In the genomic region with DNA sequence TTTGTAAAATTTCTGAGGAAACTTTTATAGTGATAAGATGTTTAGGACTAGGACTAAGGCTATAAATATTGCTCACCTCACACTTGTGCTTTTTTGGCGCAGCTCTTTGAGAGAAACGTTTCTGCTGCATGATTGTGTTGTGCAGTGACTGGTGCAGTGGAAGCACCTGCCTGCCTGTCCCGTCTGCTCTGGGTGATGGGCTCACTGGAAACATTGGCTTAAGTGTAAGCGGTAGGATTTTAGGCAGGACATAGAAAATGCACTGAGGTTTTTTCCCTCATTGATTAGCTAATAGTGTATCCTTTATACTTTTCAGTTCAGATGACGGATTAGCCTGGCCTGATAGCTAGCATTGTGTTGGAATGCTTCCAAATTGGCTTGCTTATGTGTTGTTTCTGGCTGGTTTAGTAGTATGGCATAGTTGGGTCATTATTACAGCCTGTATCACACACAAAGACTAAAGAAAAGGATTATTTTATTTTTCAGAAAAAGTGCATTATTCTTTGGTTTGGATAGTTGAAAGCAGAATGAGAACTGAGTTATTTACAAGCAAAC, we compare ENCODE assay signal across 24 mouse cellular contexts. TPM values are rescaled to one million over a fixed set of nuclear protein-coding genes. Genes with fewer than 3 reads are reported as not detected.
DNase-seq lines count a peak whose midpoint lies in the region; ATAC-seq and TF ChIP-seq lines count a peak whose summit lies in the region.
"Had no signal": no experiment of that assay in that cellular context is flagged by ENCODE, and none has a peak within 500 bp of the region (broad histone marks: within the 10 kb centered on the region; RNA-seq: fewer than 3 reads in every experiment).

No protein-coding gene starts in this region.

- no peak for TF ChIP-seq CTCF in layer of hippocampus, adult 2 months (conservative IDR thresholded peaks at IDR 0.05)

- H3K27ac ChIP-seq in forebrain, embryonic 14.5 days (ENCODE audit: low read depth, low read length) = no peak overlapping the region
- H3K27ac ChIP-seq in forebrain, embryonic 10.5 days = no peak overlapping the region
- H3K27ac ChIP-seq in layer of hippocampus, adult 2 months = peak overlapping the region; percentile 29
- H3K27ac ChIP-seq: gastrocnemius, adult 2 months; heart, embryonic 10.5 days; hindbrain, embryonic 12.5 days; hindbrain, postnatal 0 days; intestine, embryonic 15.5 days; kidney, postnatal 0 days; limb, embryonic 13.5 days; liver, embryonic 12.5 days had no signal

- no peak overlapping the region for H3K4me3 ChIP-seq in forebrain, embryonic 14.5 days (ENCODE audit: low read depth, low read length)
- no peak overlapping the region for H3K4me3 ChIP-seq in forebrain, embryonic 10.5 days
- no peak overlapping the region for H3K4me3 ChIP-seq in layer of hippocampus, adult 2 months
- H3K4me3 ChIP-seq: gastrocnemius, adult 2 months; heart, embryonic 10.5 days; hindbrain, embryonic 12.5 days; intestine, embryonic 15.5 days; limb, embryonic 13.5 days; liver, embryonic 12.5 days had no signal

- H3K36me3 ChIP-seq in forebrain, embryonic 14.5 days (ENCODE audit: control insufficient read depth, insufficient read depth, low read length) = peaks cover 68% of the 10 kb centered on the region
- peaks cover 82% of the 10 kb centered on the region for H3K36me3 ChIP-seq in forebrain, embryonic 10.5 days (replicated peaks)

- ATAC-seq in forebrain, embryonic 14.5 days = peak; percentile 50
- ATAC-seq: hindbrain, postnatal 0 days; intestine, embryonic 15.5 days; liver, embryonic 12.5 days had no signal

- H3K9ac ChIP-seq in forebrain, embryonic 14.5 days (ENCODE audit: low read length) = no peak overlapping the region
- H3K9ac ChIP-seq: hindbrain, embryonic 12.5 days; intestine, embryonic 15.5 days; limb, embryonic 13.5 days; liver, embryonic 12.5 days had no signal

- H3K4me1 ChIP-seq in forebrain, embryonic 14.5 days (ENCODE audit: control insufficient read depth, insufficient read depth, low read length) = peaks cover 4% of the 10 kb centered on the region; the same call in 1 of the 2 replicates
- no peaks in the 10 kb centered on the region for H3K4me1 ChIP-seq in forebrain, embryonic 10.5 days
- H3K4me1 ChIP-seq: heart, embryonic 10.5 days; hindbrain, embryonic 12.5 days; intestine, embryonic 15.5 days; limb, embryonic 13.5 days; liver, embryonic 12.5 days had no signal

- no peaks in the 10 kb centered on the region for H3K9me3 ChIP-seq in forebrain, embryonic 14.5 days (replicated peaks; ENCODE audit: control insufficient read depth, low read length)
- no peaks in the 10 kb centered on the region for H3K9me3 ChIP-seq in forebrain, embryonic 10.5 days
- H3K9me3 ChIP-seq: heart, embryonic 10.5 days; hindbrain, embryonic 12.5 days; intestine, embryonic 15.5 days; limb, embryonic 13.5 days; liver, embryonic 12.5 days had no signal

- no peaks in the 10 kb centered on the region for H3K27me3 ChIP-seq in forebrain, embryonic 14.5 days (replicated peaks; ENCODE audit: control insufficient read depth, insufficient read depth, low read length)
- no peaks in the 10 kb centered on the region for H3K27me3 ChIP-seq in forebrain, embryonic 10.5 days (ENCODE audit: poor library complexity, severe bottlenecking)
- H3K27me3 ChIP-seq: hindbrain, embryonic 12.5 days; intestine, embryonic 15.5 days; limb, embryonic 13.5 days; liver, embryonic 12.5 days had no signal

- no peak overlapping the region for H3K4me2 ChIP-seq in forebrain, embryonic 14.5 days (ENCODE audit: low read length)
- H3K4me2 ChIP-seq: hindbrain, embryonic 12.5 days; intestine, embryonic 15.5 days; limb, embryonic 13.5 days; liver, embryonic 12.5 days had no signal

- 33% methylated on average over 5 of the region's 5 CpGs for WGBS in forebrain, embryonic 14.5 days
- 84% methylated on average over 5 of the region's 5 CpGs for WGBS in forebrain, embryonic 10.5 days

- peak; percentile 64 for DNase-seq in forebrain, embryonic 14.5 days (ENCODE audit: low spot score)
- DNase-seq in forebrain, embryonic 10.5 days (ENCODE audit: extremely low spot score, low spot score) = no peak
- no peak for DNase-seq in layer of hippocampus, adult 2 months (ENCODE audit: low spot score in 2 of 2)
- no peak for DNase-seq in layer of hippocampus, postnatal 25 days (ENCODE audit: extremely low spot score in 1 of 2, low spot score in 1 of 2)
- peak; percentile 71 for DNase-seq in adipocyte (ENCODE audit: low spot score)
- peak; percentile 21 for DNase-seq in fibroblast of lung, adult 2 months (ENCODE audit: low read depth)
- DNase-seq in kidney, adult 9 months = no peak
- DNase-seq: adrenal gland, postnatal 25 days; cerebellum, postnatal 25 days; gastrocnemius, adult 2 months; heart, postnatal 36 days; kidney, adult 2 months; layer of hippocampus, adult 9-11 months; lung, adult 18-20 months; lung, postnatal 10 days; midbrain, embryonic 14.5 days; right cerebral cortex, postnatal 14 days had no signal

RNA-seq across cellular contexts. Expression of gene Herc2, which starts 52.4 kb away (rescaled TPM):
- polyA plus RNA-seq in forebrain, embryonic 14.5 days (2014; fragmentation: Nextera tagmentation; extraction: Ambion mirVana) = 27.4 and 43.6 TPM in 2 replicates
- polyA plus RNA-seq in forebrain, embryonic 10.5 days (2016; fragmentation: Nextera tagmentation; extraction: Ambion mirVana) = 19.0 and 19.8 TPM in 2 replicates
- total RNA-seq in layer of hippocampus, adult 2 months (2021) = 100 to 1,000 TPM; 136 to 146 TPM
- 100 to 1,000 TPM; 124 to 151 TPM for total RNA-seq in layer of hippocampus, postnatal 25 days (2021)

Comparison
In these comparisons a context has a peak if more than half of its experiments do, and no peak if none do; other contexts are left out.
1. DNase-seq: peak in forebrain, embryonic 14.5 days (single experiment), adipocyte (single experiment) and fibroblast of lung, adult 2 months (single experiment); none in forebrain, embryonic 10.5 days (single experiment), layer of hippocampus, adult 2 months (0 of 2), layer of hippocampus, postnatal 25 days (0 of 2) and kidney, adult 9 months (single experiment).